Mouse (Mus musculus) left cerebral cortex, adult 18-20 months (tissue): ENCODE data around the gene Serpina3m. TPM values are rescaled to one million over a fixed set of nuclear protein-coding genes. Genes with fewer than 3 reads are reported as not detected.
"Not testable (repeated sequence)": the region's sequence is repeated elsewhere in the genome, so short reads cannot be mapped to it uniquely, and the experiment has no call there.

Experiments
- DNase-seq, 2 experiments: peaks; one replicate each; pipeline ENCODE4 v3.0.0; 2021 to 2022; ENCODE audit warnings: low spot score in 2 of 2, mixed read lengths in 1 of 2
- long read RNA-seq, 2 experiments: library from polyadenylated mRNA; stranded (forward); transcript quantifications; one replicate each; pipeline ENCODE4 v2.0.0; 2021
- total RNA-seq, 2 experiments: library from RNA; stranded (reverse); gene quantifications; 2 replicates each; pipeline ENCODE4 v1.2.3; 2021

Gene Serpina3m
- under 1 TPM in 1 of 2 experiments, not detected in 1; 0.21 TPM for total RNA-seq
- long read RNA-seq, experiment 1 = 0 reads
- long read RNA-seq, experiment 2 = 0 reads

DNA sequence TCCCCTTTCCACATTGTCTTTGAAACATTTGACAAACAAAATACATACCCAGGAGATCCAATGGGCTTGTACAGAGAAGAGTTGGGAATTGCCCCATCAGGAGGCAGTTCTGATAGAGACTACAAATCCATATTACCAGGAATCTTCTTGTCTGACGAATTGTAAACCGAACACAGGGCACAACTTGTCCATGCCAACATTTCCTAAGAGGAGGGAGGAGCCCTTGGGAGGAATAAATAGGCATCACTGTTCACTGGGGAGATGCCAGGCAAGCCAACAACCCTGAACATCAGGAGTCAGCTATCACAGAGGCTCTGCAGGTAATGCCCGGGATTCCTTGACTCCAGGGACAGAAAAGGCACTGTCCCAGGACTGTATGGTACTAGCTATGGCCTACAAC is at the start of gene Serpina3m, which contains the start of gene Serpina3k:
TSS of gene Serpina3m (plus strand) at position 261 of the 400 bp plus-strand sequence.
TSS of gene Serpina3k (plus strand) at position 261 of the 400 bp plus-strand sequence.
- DNase-seq = not testable (repeated sequence)

DNA sequence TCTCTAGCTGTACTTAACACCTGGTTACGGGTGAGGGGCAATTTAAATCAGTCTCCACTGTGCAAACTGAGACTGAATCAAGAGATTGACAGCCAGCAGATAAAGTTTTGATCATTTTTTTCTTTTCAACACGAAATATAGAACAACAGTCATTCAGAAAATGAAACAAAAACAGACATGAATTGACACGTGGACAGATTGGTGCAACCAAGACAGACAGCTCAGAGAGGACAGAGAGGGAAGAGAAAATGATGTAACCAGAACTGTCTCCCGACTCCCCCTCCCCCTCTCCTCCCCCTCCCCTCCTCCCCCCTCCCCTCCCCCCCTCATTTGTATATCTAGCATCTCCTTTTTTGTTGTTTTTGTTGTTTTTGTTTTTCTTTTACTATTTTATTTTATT is 48.4 kb upstream of the Serpina3m start:
- DNase-seq = no peak

DNA sequence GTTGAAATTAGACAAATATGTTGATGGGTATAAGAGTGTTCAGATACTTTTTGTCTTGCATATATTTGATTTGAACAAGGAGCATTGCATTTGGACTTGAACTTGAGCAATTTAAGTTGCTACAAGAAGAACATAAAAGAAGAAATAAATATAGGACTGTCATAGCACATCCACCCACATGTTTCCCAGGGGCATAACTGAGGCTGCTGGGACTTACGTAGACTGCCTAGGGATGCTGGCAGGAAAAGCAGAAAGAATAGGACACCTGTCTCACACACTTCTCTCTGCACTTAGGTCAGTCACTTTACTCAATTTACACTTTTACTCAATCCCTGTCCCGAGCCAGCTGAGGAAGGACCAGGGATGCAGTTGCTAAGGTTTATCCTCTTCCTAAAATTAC is 44.3 kb upstream of the Serpina3m start:
- no peak for DNase-seq

DNA sequence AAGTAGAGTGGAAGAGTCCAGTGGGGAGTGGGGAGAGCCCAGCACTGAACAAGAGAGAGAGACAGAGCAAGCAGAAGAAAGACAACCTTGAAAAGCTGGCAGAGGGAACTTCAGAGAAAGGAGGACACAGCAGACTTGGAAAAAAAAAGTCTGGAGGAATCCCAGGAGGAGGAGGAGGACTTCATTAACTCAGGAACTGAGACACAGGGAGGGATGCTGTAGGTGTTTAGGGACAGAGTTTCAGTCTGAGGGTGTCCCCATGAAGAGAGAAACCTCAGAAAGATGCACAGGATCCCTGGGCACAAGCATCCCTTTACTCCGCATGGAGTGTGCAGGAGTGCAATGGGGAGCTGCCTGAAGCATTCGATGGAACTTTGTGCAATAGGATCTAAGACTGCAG is 40.2 kb upstream of the Serpina3m start:
- peak in 1 of 2 experiments; percentile 9 for DNase-seq

DNA sequence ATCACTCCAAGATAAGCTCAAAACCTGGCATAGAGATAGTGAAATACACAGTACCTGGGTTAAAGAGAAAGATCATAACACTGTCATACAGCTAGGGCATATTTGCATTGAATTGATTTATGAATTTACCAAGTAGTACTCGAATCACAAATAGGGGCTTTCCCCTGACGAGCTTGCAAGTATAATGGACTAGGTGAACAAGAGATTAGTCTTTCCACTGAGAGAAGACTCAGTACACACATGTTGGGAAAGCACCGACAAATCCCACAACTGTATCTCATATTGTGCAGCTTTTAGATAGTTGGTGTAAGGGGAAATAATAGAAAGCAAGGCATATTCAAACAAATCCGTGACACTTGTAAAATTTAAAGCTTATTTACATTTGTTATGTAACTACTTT is 32.3 kb upstream of the Serpina3m start:
- DNase-seq = no peak

DNA sequence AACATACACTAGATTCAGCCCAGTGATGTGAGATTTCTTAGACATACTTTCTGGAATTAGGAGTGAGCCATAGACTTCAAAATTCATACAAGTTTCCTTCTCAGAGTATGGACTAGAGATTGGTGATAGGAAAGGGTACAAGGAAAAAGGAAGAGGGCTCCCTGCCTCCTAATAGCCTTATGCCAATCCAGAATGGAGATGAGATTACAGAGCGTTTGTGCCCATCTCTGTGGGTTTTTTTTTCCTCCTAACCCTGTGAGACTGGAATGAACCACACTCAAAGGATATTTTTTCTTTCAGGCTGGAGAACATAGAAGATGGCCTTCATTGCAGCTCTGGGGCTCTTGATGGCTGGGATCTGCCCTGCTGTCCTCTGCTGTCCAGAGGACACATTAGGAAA is 24.0 kb upstream of the Serpina3m start, which contains the start of gene Serpina3j:
TSS of gene Serpina3j (plus strand) at position 301 of the 400 bp plus-strand sequence.
- no peak for DNase-seq

DNA sequence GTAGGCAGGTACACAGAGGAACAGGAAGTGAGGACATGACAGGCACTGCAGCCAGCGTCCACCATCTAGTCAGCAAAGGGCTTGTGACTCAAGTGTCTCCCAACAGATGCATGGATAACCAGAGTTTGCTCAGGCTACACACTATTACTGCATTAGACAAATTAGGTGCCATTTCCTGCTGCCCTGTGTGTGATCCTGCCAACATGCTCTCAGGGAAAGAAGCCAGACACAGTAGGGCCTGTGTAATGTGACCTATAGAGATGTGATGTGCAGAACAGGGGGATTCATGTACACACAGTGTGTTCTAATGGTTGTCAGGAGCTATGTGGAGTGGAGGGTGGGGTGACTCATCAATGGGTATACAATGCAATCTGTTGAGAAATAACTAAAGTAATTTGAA is 15.8 kb upstream of the Serpina3m start:
- DNase-seq = no peak

DNA sequence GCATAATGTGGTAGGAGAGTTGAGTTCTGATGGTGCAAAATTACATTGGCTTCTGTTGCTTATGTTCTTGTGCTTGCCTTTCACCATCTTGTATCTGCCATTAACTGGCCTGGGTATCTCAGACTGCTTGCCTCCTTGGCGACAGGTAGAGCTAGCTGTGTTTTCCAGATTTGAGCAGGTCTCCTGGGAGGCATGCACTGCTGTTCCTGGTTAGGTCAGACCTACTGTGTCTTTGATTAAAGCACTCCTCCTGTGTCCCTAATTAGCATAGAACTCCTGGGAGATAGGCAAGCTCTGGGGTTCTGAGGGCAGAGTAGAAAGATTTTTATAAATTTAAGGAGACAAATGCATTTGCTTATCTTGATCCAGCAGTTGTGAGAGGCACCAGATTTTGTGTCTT is 6.6 kb upstream of the Serpina3m start:
- DNase-seq = no peak

DNA sequence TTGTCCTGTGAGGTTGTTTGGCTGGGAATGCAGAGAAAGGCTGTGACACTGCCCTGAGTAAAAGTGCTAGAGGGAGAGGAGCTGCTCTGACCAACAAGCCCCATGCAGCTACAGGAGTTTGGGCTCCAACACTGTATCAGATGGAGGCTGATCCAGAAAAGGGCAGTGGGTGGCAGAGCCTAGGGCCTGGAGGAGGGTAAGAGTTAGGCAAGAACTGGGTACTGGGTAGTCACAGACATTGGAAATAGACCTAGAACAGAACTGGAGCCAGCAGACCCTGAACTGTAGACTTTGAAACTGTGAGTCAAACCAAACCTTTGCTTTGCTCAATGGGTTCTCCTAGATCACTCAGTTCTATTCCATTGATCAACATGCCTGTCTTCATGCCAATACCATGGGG is 1.4 kb upstream of the Serpina3m start:
- not testable (repeated sequence) for DNase-seq

DNA sequence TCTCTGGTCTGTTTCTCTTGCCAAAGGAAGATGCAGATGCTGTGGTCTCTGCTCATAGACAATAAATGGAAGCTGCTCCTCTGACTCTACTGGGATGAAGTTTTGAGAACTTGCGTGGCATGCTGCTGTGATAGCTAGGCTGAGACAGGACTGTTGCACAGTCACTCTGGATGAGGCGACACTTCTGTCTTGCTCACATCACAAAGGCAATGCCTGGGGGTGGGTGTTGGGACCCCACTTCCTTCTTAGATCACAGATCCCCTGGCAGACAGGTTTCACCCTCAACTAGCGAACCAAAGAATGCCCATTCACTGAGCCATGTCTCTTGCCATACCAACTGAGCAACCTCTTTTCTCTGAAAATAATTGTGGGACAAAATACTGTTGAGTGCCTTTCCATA is 419 bp downstream of the Serpina3m start:
- no peak for DNase-seq

DNA sequence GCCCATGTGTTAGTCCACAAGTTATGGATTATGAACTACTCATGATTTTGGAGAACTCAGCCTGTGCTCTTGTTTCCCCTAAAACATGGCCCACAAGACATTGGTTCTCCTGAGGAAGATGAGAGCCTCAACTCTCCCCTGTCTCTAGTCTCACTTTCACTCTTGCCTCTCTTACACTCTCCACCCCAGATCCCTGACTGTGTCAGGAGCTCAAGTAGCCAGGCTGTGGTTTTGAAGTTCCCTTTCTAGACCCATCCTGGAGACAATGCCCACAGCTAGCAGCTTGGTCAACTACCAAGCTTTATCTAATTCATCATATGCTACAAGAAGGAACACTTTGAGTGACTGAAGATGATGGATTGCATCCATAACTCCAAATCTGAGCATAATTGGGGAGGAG is 4.2 kb downstream of the Serpina3m start:
- DNase-seq = not testable (repeated sequence)

DNA sequence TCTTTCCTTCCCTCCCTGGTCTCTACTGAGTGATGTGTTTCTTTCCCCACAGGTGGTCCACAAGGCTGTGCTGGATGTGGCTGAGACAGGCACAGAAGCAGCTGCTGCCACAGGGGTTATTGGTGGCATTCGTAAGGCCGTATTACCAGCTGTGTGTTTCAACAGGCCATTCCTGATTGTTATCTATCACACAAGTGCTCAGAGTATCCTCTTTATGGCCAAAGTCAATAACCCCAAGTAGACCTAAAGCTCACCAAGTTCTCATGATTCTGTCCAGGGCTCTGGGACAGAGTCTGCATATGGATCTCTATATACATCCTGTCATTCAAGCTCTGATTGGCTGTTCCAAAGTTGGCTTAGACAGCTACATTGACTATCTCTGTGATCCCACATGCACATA is 6.9 kb downstream of the Serpina3m start:
- no peak for DNase-seq

DNA sequence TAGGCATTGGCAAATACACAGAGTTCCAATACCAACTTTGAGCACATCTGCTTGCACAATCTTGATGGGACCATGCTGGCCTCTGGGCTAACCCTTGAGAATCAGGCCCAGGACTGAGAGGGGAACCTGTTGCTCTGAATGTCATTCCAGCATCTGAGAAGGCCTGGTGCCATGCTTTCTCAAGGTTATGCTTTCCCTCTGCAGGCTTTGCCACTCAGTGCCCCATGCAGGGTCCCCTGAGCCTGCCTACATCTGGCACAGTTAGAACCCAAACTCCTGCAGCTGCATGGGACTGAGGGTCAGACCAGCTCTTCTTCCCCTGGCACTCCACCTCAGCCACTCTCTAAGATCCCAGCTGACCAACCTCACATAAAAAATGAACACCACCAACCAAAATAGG is 7.4 kb downstream of the Serpina3m start:
- no peak for DNase-seq

DNA sequence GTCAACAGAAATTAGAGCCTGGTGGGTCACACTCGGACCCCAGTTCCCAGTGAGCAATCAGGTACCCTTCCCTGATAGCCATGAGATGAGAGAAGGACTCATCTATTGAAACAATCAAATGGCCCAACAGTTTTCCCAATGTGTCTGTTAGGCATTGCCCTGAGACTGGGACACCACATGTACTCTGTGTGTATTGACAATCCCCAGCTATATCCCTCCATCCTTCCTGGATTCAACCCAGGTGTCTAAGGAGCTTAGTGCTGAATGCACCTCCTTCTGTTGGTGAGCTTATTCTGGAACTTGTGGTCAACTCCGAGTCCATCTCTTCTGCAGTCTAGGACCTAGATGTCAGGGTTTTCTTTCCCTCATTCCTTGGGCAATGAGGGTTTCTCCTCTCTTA is 8.8 kb downstream of the Serpina3m start:
- DNase-seq = no peak

DNA sequence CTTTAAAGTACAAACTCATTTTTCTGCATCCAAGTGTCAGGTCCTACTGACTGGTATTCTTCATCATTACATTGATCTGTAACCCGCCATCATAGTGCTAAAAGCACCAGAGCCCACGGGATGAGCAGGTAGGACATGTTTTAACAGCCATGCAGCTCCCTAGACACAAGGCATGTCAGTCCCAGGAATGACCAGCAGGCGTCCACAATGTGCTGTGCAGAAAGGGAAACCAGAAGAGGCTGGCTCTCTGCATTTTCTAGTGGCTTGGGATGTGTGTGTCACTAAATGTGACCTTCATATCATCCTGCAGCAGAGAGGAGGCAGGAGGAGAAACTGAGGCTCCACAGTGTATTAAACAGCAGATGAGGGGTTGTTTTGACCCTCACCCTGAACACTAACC is 13.5 kb downstream of the Serpina3m start:
- DNase-seq = peak; percentile 48

DNA sequence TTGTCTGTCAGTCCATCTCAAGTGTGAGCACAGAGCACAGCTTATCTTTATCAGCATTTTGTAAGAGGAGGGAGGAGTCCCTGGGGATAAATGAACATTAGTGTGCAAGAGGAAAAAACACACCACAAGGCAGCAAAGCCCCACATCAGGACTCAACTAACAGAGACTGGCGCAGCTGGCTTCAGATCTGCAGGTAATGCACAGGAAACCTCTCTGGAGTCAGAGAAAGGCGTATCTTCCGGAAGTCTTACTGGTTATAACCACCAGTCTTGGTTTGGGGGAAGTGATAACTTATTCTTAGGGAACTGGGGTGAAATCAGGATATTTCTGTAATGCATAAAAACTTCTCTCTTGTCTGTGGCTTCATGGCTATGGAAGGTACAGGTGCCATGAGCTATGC is 17.7 kb downstream of the Serpina3m start:
- DNase-seq = no peak

DNA sequence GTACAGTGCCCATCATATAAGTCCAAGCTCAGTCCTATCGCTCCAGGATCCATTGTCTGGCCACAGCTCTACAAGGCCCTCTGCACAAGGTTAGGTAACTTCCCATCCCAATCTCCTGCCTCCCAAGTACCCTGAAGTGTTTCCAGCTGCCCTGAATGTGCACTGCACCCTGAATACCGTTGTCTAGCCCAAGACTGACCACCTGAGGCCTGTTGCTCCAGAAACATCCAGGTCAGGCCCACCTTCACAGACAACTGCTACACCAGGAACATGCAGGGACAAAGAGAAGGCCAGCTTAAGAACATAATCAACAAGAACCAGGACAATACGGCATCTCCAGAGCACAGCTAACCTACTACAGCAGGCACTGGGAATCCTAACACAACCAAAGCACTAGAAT is 31.7 kb downstream of the Serpina3m start:
- DNase-seq = no peak

DNA sequence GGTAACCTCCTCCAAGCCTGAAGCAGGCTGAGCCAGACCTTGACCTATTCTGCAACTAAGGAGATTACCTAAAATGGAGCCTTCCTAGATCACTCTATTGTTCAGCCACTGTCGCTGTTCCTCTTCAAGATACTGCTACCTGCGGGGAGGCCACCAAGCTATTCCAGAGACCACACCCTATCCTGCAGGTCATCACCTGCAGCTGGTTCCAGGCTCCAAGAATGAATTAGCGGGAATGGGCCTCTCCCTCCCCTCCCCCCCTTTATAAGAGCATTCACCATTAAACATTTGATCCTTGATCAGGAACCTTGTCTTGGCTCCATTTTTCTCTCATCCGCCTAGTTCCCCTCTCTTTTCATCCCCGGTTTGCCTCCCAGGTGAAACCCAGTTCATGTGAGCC is 38.9 kb downstream of the Serpina3m start:
- DNase-seq = not testable (repeated sequence)

DNA sequence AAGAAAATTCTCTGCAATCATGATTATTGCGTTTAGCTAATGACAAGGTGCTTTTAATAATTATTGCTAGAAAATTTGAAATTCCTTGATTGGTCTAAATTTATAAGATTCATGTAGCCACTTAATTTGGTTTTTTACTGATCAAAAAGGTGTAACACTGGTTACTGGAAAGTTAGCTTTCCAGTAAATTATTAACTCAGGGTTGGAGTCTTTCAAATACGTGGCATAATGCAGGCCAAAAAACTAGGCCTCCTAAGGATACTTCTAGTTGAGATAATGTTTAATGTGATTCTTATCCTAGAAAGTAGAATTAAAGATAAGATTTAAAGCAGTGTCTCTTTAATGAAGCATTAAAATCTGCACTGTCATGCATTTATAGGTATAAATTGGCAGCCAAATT is 40.1 kb downstream of the Serpina3m start:
- DNase-seq = not testable (repeated sequence)

DNA sequence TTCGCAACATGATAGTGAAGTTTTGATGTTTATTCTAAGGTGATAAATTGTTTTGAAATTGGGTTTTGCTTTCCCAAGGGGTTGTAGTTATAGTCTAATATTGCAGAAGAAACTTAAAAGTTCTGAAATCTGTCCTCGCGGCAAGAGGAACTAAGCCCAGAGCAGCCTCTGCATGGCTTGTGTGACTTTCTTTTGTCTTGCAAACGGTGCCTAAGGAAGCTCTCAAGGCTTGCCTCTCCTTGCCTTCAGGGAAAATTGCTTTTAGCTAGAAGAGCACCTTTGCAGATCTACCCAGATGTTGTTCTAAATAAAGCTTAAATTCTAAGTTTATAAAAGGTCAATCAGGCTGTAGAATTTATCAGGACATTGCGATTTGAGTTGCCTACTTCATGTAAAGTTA is 40.5 kb downstream of the Serpina3m start:
- not testable (repeated sequence) for DNase-seq

DNA sequence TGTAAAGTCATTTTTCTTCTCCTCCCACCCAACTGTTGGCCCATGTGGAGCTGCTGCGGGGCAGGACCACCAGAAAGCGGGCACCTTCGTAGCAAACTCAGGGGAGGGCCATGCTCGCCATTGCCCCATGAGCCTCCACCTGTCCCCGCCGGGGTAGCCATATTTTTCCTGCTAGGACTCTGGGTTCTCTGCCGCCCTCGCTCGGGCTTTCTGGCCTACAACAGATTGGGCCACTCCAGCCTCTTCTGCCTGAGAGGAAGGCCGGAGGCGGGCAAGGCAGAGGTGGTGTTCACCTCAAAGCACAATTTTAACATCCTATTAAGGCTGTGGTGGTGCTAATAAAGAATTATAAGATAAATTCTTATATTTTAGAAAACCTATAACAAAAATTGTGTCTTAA is 41.6 kb downstream of the Serpina3m start:
- no peak for DNase-seq

DNA sequence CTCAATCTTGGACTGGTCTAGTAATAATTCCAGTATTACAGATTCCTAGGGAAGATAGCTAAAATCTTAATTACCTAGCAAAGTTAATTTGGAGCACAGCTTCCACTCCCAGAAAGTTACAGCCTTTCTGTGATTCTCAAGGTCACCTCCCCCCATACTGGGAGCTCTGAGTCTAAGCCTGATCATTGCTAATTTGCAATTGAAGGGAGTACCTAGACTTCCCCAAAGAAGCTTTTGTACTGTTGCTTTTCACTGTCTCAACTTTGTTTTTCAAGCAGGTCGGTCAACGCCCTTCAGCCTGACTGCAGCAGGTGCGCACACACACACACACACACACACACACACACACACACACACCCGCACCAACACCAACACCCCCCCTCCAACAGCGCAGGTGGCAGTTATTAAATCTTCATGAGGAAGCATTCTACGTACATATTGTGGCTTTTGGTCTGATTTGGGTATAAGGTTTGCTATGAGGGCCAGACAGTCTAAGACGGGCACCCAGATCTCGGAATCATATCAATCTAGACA is 42.9 kb downstream of the Serpina3m start:
- not testable (repeated sequence) for DNase-seq

DNA sequence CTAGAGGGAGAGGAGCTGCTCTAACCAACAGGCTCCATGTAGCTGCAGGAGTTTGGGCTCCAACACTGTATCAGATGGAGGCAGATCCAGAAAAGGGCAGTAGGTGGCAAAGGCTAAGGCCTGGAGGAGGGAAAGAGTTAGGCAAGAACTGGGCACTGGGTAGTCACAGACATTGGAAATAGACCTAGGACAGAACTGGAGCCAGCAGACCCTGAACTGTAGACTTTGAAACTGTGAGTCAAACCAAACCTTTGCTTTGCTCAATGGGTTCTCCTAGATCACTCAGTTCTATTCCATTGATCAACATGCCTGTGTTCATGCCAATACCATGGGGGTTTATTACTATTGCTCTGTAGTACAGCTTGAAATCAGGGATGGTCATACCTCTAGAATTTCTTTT is 47.7 kb downstream of the Serpina3m start:
- not testable (repeated sequence) for DNase-seq
